Mouse (Mus musculus) heart, embryonic 15.5 days (tissue): ENCODE data around the gene 1810065E05Rik. TPM values are rescaled to one million over a fixed set of nuclear protein-coding genes. Genes with fewer than 3 reads are reported as not detected.

ENCODE experiments used
- ATAC-seq: fragments of 200-750 bp; cut with Nextera tagmentation; replicated peaks from 2 replicates; pipeline ENCODE4 v1.8.0; 2017; ENCODE audit warnings: low read depth, moderate TSS enrichment; ENCODE audit not compliant: insufficient number of reproducible peaks, insufficient read depth, low FRiP score
- H3K27ac ChIP-seq: fragments of 300-500 bp; sonication (generic); 2 replicates; pipeline ENCODE4 v1.5.1; 2015; ENCODE audit warnings: mild to moderate bottlenecking, inconsistent platforms
- H3K27me3 ChIP-seq: fragments of 300-500 bp; sonication (generic); 2 replicates; pipeline ENCODE4 v1.6.1; 2015; ENCODE audit warnings: inconsistent platforms
- H3K36me3 ChIP-seq: fragments of 300-500 bp; sonication (generic); 2 replicates; pipeline ENCODE4 v1.6.1; 2015; ENCODE audit warnings: mild to moderate bottlenecking, inconsistent platforms
- H3K4me1 ChIP-seq: fragments of 300-500 bp; sonication (generic); replicated peaks from 2 replicates; pipeline ENCODE4 v1.6.1; 2015; ENCODE audit warnings: inconsistent platforms
- H3K4me2 ChIP-seq: fragments of 300-500 bp; sonication (generic); 2 replicates; pipeline ENCODE4 v1.6.1; 2015; ENCODE audit warnings: inconsistent platforms, mild to moderate bottlenecking, moderate library complexity
- H3K4me3 ChIP-seq: fragments of 300-500 bp; sonication (generic); 2 replicates; pipeline ENCODE4 v1.5.1; 2015; ENCODE audit warnings: mild to moderate bottlenecking, inconsistent platforms
- H3K9ac ChIP-seq: fragments of 300-500 bp; sonication (generic); 2 replicates; pipeline ENCODE4 v1.6.1; 2015; ENCODE audit warnings: mild to moderate bottlenecking, inconsistent platforms
- H3K9me3 ChIP-seq: fragments of 300-500 bp; sonication (generic); replicated peaks from 2 replicates; pipeline ENCODE4 v1.6.1; 2016; ENCODE audit warnings: inconsistent platforms
- WGBS: fragments of 180-500 bp; shearing (Covaris S2); methylation state at CpG from one replicate; pipeline ENCODE4 v1.1.7; 2015; ENCODE audit warnings: mixed read lengths; 5-methylcytosine and 5-hydroxymethylcytosine counted together
- polyA plus RNA-seq: library from polyadenylated mRNA; unstranded; fragments of >200 nt; fragmentation: Nextera tagmentation; extraction: Ambion mirVana; gene quantifications from 2 replicates; pipeline ENCODE4 v1.2.1, GENCODE M21; 2015

Gene 1810065E05Rik
- polyA plus RNA-seq, 1 experiment from 2014 or later = not detected

- no peak for ATAC-seq
- Histone ChIP-seq H3K27ac (no peak within 1 kb of the TSS), H3K4me3 (no peak within 1 kb of the TSS), H3K4me2 (no peak within 1 kb of the TSS), H3K4me1 (no peaks in the 10 kb centered on the region), H3K9ac (no peak within 1 kb of the TSS), H3K36me3 (no peaks in the 10 kb centered on the region), H3K9me3 (no peaks in the 10 kb centered on the region), H3K27me3 (no peaks in the 10 kb centered on the region)
- 91% methylated on average over 9 of the region's 9 CpGs for WGBS
Measured at GRCm38 (mm10) chr11:58452759-58453158, 31.8 kb downstream of the 1810065E05Rik start, which contains the start of gene Lypd9. TSS of gene Lypd9 (minus strand) at chr11:58452923.

- no peaks in the 10 kb centered on the region for H3K27me3 ChIP-seq
- H3K9me3 ChIP-seq = no peaks in the 10 kb centered on the region
- no peaks in the 10 kb centered on the region for H3K4me1 ChIP-seq
- no peak overlapping the region for H3K9ac ChIP-seq
- ATAC-seq = no peak
- H3K36me3 ChIP-seq = no peaks in the 10 kb centered on the region
- no peak overlapping the region for H3K27ac ChIP-seq
- no peak overlapping the region for H3K4me3 ChIP-seq
- H3K4me2 ChIP-seq = no peak overlapping the region
- 50% methylated on average over 4 of the region's 4 CpGs for WGBS
Measured at GRCm38 (mm10) chr11:58453592-58453991, 32.7 kb downstream of the 1810065E05Rik start.

- Histone ChIP-seq H3K9ac (no peak within 1 kb of the TSS), H3K9me3 (no peaks in the 10 kb centered on the region), H3K36me3 (no peaks in the 10 kb centered on the region), H3K27me3 (no peaks in the 10 kb centered on the region), H3K27ac (no peak within 1 kb of the TSS), H3K4me1 (no peaks in the 10 kb centered on the region), H3K4me3 (no peak within 1 kb of the TSS), H3K4me2 (no peak within 1 kb of the TSS)
- ATAC-seq = no peak
Measured at GRCm38 (mm10) chr11:58462170-58462569, 41.3 kb downstream of the 1810065E05Rik start, which contains the start of gene Olfr30. TSS of gene Olfr30 (minus strand) at chr11:58462270.

Other genes starting within 250 kb of the 1810065E05Rik start
- gene Mrpl22, start 249.4 kb upstream of the 1810065E05Rik start, polyA plus RNA-seq = 99.6 and 102 TPM in 2 replicates
- gene Igtp, start 221.6 kb upstream of the 1810065E05Rik start, polyA plus RNA-seq = 6.4 and 10.1 TPM in 2 replicates
- 4.2 and 5.7 TPM in 2 replicates for gene Irgm2, start 221.5 kb upstream of the 1810065E05Rik start, polyA plus RNA-seq
- not detected in 2 replicates for gene 4930438A08Rik, start 146.3 kb upstream of the 1810065E05Rik start, polyA plus RNA-seq
- gene Zfp692, start 114.0 kb upstream of the 1810065E05Rik start, polyA plus RNA-seq = 12.1 and 15.9 TPM in 2 replicates
- 31.6 and 33.1 TPM in 2 replicates for gene Zfp672, start 90.8 kb upstream of the 1810065E05Rik start, polyA plus RNA-seq
- gene Sh3bp5l, start 90.4 kb upstream of the 1810065E05Rik start, polyA plus RNA-seq = 27.6 and 29.9 TPM in 2 replicates
- not detected in 2 replicates for gene Lypd8, start 42.1 kb upstream of the 1810065E05Rik start, polyA plus RNA-seq
- gene Gm12253, start 11.4 kb downstream of the 1810065E05Rik start, polyA plus RNA-seq = not detected in 2 replicates
- not detected in 2 replicates for gene Lypd9, start 31.8 kb downstream of the 1810065E05Rik start, polyA plus RNA-seq
- gene Olfr30, start 41.2 kb downstream of the 1810065E05Rik start, polyA plus RNA-seq = not detected in 2 replicates
- not detected in 2 replicates for gene Olfr332, start 71.4 kb downstream of the 1810065E05Rik start, polyA plus RNA-seq
- gene Olfr331, start 81.5 kb downstream of the 1810065E05Rik start, polyA plus RNA-seq = not detected in 2 replicates
- 0.11 TPM in 1 of 2 replicates, not detected in the other for gene Olfr330, start 113.7 kb downstream of the 1810065E05Rik start, polyA plus RNA-seq
- gene Olfr329-ps, start 125.3 kb downstream of the 1810065E05Rik start, polyA plus RNA-seq = not detected in 2 replicates
- not detected in 2 replicates for gene Olfr328, start 134.5 kb downstream of the 1810065E05Rik start, polyA plus RNA-seq
- 0.06 TPM in 1 of 2 replicates, not detected in the other for gene Olfr224, start 149.4 kb downstream of the 1810065E05Rik start, polyA plus RNA-seq
- not detected in 2 replicates for gene Olfr325, start 156.6 kb downstream of the 1810065E05Rik start, polyA plus RNA-seq
- gene Olfr324, start 174.0 kb downstream of the 1810065E05Rik start, polyA plus RNA-seq = not detected in 2 replicates
- gene 2210407C18Rik, start 195.0 kb downstream of the 1810065E05Rik start, polyA plus RNA-seq = not detected in 2 replicates
- not detected in 2 replicates for gene Olfr323, start 209.4 kb downstream of the 1810065E05Rik start, polyA plus RNA-seq
- 0.16 and 0.44 TPM in 2 replicates for gene Trim58, start 219.4 kb downstream of the 1810065E05Rik start, polyA plus RNA-seq
- not detected in 2 replicates for gene Olfr322, start 237.7 kb downstream of the 1810065E05Rik start, polyA plus RNA-seq